Mouse (Mus musculus) gastrocnemius, postnatal 36 days (tissue): Measurements from ENCODE around the gene Olfr869. TPM values are rescaled to one million over a fixed set of nuclear protein-coding genes. Genes with fewer than 3 reads are reported as not detected.

Experiments
- DNase-seq, 2 experiments: peaks; one replicate each; pipeline ENCODE4 v3.0.0; 2022
- intact Hi-C: fragments of 180-260 bp; cut with DNase I; formaldehyde crosslinking; loops from one replicate; pipeline ENCODE4 v1.15.1; 2025
- long read RNA-seq, 2 experiments: library from polyadenylated mRNA; stranded (forward); transcript quantifications; one replicate each; pipeline ENCODE4 v2.0.0; 2021
- total RNA-seq, 2 experiments: library from RNA; stranded (reverse); gene quantifications; 2 replicates each; pipeline ENCODE4 v1.2.3; 2021

Gene Olfr869
- not detected for total RNA-seq
- long read RNA-seq, experiment 1: 0 reads
- long read RNA-seq, experiment 2: 0 reads

GRCm38 (mm10) chr9:20128709-20129108, at the start of gene Olfr869:
Gene Olfr869 (plus strand): TSS chr9:20129009.
- intact Hi-C loops: no loop called here
- DNase-seq: no peak

DNA sequence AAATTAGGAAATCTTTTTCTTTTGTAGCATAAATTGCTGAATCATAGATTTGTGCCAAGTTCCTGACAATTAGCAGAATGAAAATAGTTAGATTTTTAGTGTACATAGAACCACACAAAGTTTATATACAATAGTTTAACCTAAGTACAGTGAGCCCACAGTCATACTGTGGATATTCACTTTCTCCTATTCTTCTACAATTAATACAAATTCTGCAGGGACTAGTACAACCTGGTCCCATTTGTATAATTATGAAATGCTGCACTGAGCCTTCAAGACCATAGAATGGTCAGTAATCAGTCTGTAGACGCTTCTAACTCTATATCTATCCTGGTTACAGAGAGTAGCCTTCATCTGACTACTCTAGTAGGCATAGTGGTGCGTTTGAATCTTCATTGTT, 30.5 kb upstream of the Olfr869 start, which contains the start of gene Olfr868:
Gene Olfr868 (plus strand): TSS at position 301 of the 400 bp plus-strand sequence.
- intact Hi-C loops: no loop called here
- DNase-seq: no peak

DNA sequence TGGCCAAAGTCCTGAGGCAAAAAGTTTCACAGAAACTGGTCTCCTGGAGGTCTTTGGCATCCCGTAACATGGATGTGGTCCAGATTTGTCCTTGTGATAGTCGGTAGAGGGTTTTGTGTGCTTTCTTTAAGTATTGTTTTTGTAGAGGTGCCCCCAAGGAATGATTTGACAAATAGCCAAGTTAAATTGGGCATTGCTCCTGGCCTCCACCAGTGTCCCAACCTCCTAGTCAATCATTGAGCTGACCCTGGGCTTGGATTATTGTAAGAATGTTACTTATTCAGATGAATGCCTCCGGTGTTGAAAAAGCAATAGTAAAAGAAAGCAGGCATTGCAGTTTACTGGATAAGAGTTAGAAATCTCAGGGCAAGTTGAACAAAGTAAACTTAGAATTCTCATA, 20.9 kb downstream of the Olfr869 start:
- no peak for DNase-seq
- intact Hi-C loops: no loop called here

- intact Hi-C loops: no loop called here
- DNase-seq: no peak
Measured at GRCm38 (mm10) chr9:20173957-20174356, 45.1 kb downstream of the Olfr869 start, which contains the start of gene Olfr870. Gene Olfr870 (minus strand): TSS chr9:20174057.

- intact Hi-C loops: no loop called here
- DNase-seq: no peak
Measured at GRCm38 (mm10) chr9:20179463-20179862, 50.7 kb downstream of the Olfr869 start.

Other genes starting within 250 kb of the Olfr869 start
- gene Olfr862, start 241.0 kb upstream of the Olfr869 start, total RNA-seq: not detected
- gene Olfr77, start 212.1 kb upstream of the Olfr869 start, total RNA-seq: not detected
- not detected for gene Olfr866, start 101.0 kb upstream of the Olfr869 start, total RNA-seq
- not detected for gene Olfr867, start 71.4 kb upstream of the Olfr869 start, total RNA-seq
- gene Olfr868, start 30.4 kb upstream of the Olfr869 start, total RNA-seq: not detected
- not detected for gene Olfr870, start 45.0 kb downstream of the Olfr869 start, total RNA-seq
- not detected for gene Olfr871, start 83.2 kb downstream of the Olfr869 start, total RNA-seq
- not detected for gene Olfr872, start 108.1 kb downstream of the Olfr869 start, total RNA-seq
- not detected for gene Olfr39, start 153.3 kb downstream of the Olfr869 start, total RNA-seq
- gene Olfr873, start 169.5 kb downstream of the Olfr869 start, total RNA-seq: not detected
- not detected for gene Olfr18, start 207.1 kb downstream of the Olfr869 start, total RNA-seq